Mouse (Mus musculus): Measurements from ENCODE around the gene Faf2.

DNA sequence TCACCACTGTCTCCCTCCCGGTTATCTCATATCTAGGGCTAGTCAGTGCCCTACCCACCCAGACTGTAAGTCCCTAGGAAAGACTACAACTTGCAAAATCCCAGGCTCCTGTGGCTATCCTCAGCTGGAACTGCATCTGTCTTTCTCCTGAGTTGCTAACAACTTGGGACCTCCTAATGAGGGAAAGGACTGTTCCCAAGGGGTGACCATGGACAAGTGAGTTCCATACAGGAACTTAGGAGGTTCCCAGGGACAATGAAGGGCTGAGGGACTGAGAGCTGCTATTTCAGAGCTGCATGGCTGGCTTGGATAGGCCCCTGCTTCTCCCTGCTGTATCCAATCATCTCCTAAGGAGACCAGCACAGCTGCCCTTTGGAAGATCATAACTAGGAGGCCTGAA lies 12.3 kb upstream of the Faf2 start:
- TF ChIP-seq POLR2A (IDR thresholded peaks at IDR 0.05; ENCODE audit: low read depth, low read length), result no peak
- no peak for TF ChIP-seq CTCF (conservative IDR thresholded peaks at IDR 0.05 in 1 of 2, IDR thresholded peaks at IDR 0.05 in 1 of 2; ENCODE audit: low read depth in 2 of 2, low read length in 2 of 2)
- no peak for TF ChIP-seq USF1 (IDR thresholded peaks at IDR 0.05; ENCODE audit: low read depth, low read length)
- no peak for TF ChIP-seq SIN3A (IDR thresholded peaks at IDR 0.05; ENCODE audit: low read length)

Data from CH12.LX (cell line).